Mouse (Mus musculus) frontal cortex, postnatal 10 days (tissue): ENCODE results near the gene Mylk.
A peak's percentile ranks its signal among the peaks of the same experiment; 100 is the strongest.

Experiments used
- DNase-seq, 2 experiments: peaks; one replicate each; pipeline ENCODE4 v3.0.0; 2022; ENCODE audit warnings: low spot score in 2 of 2, mixed read lengths in 1 of 2

Gene Mylk

GRCm38 (mm10) chr16:34902761-34903160 lies 157.8 kb downstream of the Mylk start:
- DNase-seq, result no peak

DNA sequence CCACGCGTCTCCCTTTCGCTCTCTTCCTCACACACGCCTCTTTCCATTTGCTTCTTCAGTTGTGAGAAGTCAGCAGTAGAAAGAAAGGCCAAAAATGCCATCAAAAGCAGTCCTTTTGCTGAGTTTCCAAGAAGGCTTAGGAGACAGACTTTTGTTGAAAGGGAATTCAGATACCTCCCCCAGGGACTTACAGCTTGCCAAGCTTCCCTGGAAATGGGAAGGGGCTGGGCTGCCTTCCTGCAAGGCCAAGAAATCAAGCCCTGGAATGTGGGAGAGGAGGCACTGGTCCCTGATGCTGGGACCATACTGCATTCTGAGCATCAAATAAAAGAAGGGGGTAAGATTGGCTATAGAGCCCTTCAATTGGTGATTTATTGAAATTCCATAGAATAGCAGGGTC lies 159.9 kb downstream of the Mylk start:
- DNase-seq, result no peak

GRCm38 (mm10) chr16:34909437-34909836 lies 164.4 kb downstream of the Mylk start:
- no peak for DNase-seq

DNA sequence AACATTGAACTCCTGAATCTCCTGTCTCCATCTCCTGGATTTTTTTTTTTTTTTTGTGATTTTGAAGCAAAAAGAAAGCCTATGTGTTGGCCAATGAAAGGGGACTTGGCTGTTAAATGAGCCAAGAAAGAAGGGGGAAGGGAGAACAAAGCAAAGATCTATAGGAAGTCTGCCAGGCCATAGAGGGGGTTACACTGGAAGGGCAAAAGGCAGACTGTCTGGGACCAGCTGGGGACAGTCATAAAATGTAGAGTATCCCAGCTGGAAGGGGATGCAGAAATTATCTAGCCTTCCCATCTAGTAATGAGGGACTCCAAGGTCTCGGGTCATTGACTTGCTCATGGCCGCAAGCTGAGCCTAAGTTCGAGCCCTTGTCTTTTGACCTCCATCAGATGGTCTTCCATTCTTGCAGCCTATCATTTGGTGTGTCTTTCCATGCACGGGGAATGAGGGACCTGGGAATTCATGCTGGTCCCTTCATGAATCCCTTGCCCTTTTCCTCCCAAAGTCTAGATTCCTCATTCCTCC lies 172.4 kb downstream of the Mylk start:
- DNase-seq, result no peak

DNA sequence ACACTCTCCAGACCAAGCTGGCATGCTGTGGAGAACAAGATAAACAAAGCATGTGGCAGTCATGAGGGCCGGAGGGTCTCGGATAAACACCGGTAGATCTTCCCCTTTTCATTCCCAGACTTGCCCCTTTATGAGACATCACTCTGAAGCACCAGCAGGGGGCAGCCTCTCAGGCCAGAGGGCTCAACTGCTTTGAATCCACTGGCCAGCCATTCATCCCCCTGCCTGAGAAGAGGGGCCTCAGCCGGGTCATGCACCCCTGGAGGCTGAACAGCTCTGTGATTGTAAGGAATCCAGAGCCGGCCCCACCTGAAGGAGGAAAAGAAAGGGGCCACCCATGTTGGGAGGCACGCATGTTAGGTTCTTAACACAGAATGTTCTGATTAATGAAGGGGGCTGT lies 175.2 kb downstream of the Mylk start:
- peak in 1 of 2 experiments; percentile 26 for DNase-seq

GRCm38 (mm10) chr16:34920868-34921267 lies 175.9 kb downstream of the Mylk start:
- no peak for DNase-seq

DNA sequence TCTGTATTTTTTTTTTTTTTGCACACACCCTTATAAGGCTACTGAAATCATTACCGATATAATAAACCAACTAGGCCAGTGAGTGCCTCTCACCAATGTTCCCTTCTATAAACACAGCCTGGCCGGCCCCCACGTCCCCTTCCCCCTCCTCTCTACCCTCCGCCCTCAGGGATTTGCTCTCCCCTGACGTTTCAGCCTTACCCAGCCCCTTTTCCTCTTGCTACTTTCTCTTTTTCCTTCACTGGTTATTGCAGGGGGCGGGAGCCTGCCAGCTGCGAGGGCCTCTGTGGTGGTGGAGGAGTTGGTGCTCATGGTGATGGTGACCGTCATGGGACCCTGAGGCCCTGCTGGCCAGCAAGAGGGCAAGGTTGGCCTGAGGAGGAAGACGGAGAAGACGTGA lies 176.3 kb downstream of the Mylk start:
- no peak for DNase-seq

DNA sequence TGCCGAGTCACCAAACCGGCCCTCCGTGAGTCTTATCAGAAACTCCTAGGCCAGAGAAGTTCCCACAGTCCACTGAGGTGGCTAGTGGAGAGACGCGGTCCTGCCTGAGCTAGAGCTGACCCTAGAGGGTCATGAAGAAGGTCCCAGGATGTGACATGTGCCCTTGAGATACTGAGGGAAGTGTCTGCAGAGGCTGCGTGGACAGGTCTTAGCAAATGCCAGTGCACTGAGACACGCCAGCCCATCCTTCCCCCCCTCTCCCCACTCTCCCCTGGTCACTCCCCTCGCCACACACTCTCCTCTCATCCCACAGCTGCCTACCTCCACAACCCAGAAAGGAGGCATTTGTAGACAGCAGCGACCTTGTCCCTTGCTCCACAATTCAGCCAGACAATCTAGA lies 178.6 kb downstream of the Mylk start:
- DNase-seq, result no peak

DNA sequence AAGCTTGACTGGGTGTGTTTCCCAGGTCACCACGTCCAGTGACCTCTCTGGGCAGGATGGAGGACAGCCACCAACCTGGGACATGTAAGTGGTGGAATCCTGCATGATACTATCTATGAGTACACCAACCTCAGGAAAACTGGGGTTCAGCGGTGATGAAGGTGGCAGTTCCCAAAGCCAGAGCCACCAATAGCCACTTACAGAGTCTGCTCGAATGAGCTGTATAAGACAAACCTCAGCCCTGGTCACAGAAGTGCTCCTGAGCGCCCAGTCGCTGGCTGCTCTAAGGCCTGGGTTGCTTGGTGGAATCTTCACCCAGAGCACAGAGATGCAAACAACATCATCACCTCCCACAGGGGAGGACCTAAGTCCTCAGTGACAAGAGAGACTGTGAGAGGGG lies 179.3 kb downstream of the Mylk start:
- no peak for DNase-seq

- no peak for DNase-seq
Measured at GRCm38 (mm10) chr16:34924937-34925618, 180.1 kb downstream of the Mylk start.

DNA sequence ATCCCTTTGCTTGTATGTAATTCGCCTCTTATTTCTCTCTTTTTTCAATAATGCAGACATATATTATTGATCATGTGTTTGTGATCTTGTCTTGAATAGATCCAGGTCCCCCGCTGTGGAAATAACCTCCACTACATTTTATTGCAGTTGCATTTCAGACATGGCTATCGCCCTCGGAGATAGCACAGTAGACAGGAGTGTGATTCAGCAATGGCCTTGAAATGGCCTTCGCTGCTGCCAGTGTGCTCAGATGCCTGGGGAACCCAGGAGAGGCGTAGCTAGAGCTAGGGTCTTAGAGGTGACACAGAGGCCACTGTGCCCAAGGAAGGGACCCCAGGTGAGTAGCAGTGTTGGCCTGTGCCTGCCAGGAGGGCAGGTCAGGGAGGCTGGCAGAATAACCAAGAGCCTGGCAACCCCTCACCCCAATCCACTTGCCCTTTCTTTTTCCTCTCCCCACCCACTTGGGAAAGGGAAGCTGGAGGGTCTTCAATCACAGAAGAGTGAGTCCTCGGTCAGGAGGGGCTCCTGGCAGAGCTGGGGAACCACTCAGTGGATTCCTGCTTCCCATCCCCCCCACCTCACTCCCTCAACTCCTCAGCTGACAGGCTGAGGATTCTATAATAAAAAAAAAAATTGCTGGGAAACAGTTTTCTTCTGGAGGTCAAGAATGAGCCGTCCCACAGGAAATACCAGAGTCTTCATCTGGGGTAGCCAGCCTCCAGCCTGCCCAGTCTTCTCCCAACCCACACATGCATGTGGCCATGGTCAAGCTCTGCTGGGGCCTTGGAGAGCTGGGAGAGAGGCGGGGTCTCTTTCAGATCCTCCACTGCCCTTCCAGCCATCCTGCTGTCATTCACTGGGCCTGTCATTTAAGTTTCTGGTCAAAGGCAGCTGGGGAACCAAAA lies 181.8 kb downstream of the Mylk start:
- no peak for DNase-seq

DNA sequence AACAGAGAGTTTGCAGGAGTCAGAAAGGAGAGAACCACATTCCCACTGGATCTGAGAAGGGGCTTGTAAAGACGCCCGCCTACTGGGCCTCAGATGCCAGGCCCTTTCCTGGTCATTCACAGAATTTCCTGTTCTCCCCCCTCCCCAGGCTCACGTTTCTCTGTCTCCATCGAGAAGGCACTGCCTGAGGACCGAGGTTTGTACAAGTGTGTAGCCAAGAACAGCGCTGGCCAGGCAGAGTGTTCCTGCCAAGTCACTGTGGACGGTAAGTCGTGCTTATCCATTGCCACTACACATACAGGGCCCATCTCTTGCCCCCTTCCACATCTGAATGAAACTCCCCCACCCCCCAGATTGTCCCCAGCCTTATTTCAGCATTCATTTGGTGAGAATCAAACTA lies 184.7 kb downstream of the Mylk start:
- no peak for DNase-seq

- DNase-seq, result no peak
Measured at GRCm38 (mm10) chr16:34930110-34930509, 185.1 kb downstream of the Mylk start.

DNA sequence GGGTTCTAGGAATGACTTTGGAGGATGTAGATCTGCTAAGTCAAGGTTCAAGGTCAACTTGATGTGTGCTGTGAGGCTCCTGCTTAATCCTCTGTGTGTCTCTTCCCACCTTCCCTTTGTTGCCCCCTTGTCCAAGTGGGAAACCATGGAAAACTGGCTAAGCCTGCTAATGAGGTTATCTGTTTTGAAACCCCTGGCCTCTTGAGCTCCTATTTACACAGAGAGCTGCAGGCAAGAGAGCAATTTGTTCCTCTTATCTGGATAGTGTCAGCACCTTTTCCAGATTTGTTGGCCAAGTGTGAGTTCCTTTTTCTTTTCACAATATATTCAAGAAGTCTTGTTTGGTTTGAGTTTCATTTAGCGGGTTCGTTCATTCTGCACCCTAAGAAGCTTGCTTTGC lies 186.3 kb downstream of the Mylk start:
- DNase-seq, result no peak

- no peak for DNase-seq
Measured at GRCm38 (mm10) chr16:34933173-34933572, 188.2 kb downstream of the Mylk start.

DNA sequence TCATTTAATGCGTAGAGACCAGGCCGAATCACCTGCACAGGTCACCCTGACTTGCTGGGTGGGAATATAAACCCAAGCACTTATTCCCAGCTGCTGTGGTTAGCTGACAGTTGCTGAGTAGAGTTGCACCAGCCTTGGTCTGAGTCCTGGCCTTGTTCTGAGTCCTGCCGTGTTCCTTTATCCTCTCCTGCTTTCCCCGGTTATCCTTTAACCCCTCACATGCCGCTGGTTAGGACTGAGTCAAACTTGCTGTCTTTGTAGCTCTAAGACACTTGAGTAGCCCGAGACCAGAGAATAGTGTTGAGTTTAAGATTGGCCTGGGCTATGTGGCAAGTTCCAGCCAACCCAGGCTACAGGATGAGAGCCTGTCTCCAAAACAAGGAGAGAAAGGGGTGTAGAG lies 189.5 kb downstream of the Mylk start:
- DNase-seq, result no peak

- no peak for DNase-seq
Measured at GRCm38 (mm10) chr16:34935514-34936338, 190.7 kb downstream of the Mylk start.

- DNase-seq, result no peak
Measured at GRCm38 (mm10) chr16:34936339-34936810, 191.4 kb downstream of the Mylk start.

- no peak for DNase-seq
Measured at GRCm38 (mm10) chr16:34937611-34938010, 192.6 kb downstream of the Mylk start.

DNA sequence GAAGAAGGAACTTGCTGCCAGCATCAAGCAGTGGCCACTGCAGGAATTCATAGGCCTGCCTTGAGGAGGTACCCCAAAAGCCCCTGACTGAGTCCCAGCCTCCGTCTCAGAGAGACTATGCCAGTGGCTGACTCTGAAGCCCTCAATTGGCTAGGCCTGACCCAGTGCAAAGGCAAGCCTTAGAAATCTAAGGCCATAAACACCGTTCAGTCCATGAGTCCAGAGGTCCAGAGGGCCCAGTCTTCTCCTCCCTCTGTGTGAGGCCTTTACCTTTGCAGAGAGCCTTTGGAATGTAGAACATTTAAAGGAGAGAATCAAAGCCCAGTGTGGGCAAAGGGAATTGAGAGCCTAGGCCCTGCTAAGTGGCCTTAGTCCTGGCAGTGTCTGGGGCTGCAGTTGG lies 193.2 kb downstream of the Mylk start:
- no peak for DNase-seq

DNA sequence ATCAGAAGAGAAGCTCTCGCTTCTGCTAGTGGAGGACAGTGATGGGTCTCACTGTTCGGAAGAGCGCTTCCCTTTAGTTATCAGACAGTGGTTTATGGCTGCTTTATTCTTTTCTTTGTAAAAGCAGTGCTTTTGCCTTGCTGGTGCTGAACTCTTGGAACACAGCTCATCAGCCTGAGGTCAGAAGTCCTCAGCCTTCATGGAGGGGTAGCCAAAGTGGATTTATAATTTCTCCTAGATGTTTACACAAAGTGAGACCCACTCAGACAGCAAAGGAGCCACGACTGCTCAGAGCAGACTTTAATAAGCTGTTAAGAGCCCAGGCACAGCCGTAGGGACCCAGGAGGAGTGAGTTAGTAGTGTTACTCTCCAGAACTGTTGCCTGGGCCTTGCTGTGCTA lies 194.9 kb downstream of the Mylk start:
- DNase-seq, result no peak

DNA sequence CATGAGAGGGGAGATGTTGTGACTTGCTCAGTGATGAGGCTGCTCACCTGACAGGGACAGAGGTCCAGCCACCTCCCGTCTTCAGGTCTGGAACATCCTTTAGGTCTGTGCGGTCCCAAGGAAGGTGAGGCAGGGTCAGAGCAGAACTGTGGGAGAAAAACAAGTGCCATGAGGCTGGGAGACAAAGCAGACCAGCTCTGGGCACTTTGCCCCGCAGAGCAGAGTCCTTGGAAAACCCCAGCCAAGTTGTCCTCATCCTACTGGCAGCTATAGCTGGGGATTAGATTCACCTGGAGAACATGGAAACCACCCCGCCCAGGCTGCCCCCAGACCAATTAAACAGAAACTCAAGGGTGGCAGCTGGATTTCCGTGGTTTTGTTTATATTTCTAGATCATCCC lies 195.4 kb downstream of the Mylk start:
- DNase-seq, result no peak
